Mouse (Mus musculus) forebrain, postnatal 0 days (tissue): ENCODE measurements at regions not wholly inside any gene's neighbourhood (a gene's known extent, or its start where the extent isn't known, plus 50 kb on each side); places are given as distances from the start of the nearest gene placed in this dataset.
A peak's percentile ranks its signal among the peaks of the same experiment; 100 is the strongest.

Experiments
- ATAC-seq: fragments of 200-750 bp; cut with Nextera tagmentation; 2 replicates; pipeline ENCODE4 v1.8.0; 2017; ENCODE audit warnings: mild to moderate bottlenecking, moderate library complexity
- DNase-seq: peaks from one replicate; pipeline ENCODE4 v3.0.0-alpha.2; 2015
- H3K27ac ChIP-seq: fragments of 300-500 bp; sonication (generic); 2 replicates; pipeline ENCODE4 v1.5.1; 2014; ENCODE audit warnings: low read depth, mild to moderate bottlenecking, antibody characterized with exemption, low read length, moderate library complexity, mixed read lengths
- H3K27me3 ChIP-seq: fragments of 300-500 bp; sonication (generic); 2 replicates; pipeline ENCODE4 v1.6.1; 2014; ENCODE audit warnings: mild to moderate bottlenecking, low read length, mixed read lengths; ENCODE audit not compliant: insufficient read depth
- H3K36me3 ChIP-seq: fragments of 300-500 bp; sonication (generic); 2 replicates; pipeline ENCODE4 v1.6.1; 2014; ENCODE audit warnings: mild to moderate bottlenecking, moderate library complexity; ENCODE audit not compliant: insufficient read depth
- H3K4me1 ChIP-seq: fragments of 300-500 bp; sonication (generic); 2 replicates; pipeline ENCODE4 v1.6.1; 2014; ENCODE audit warnings: antibody characterized with exemption; ENCODE audit not compliant: insufficient read depth
- H3K4me2 ChIP-seq: fragments of 300-500 bp; sonication (generic); 2 replicates; pipeline ENCODE4 v1.6.1; 2014; ENCODE audit warnings: low read depth, mild to moderate bottlenecking, moderate library complexity
- H3K4me3 ChIP-seq: fragments of 300-500 bp; sonication (generic); 2 replicates; pipeline ENCODE4 v1.5.1; 2014; ENCODE audit warnings: low read depth, low read length, mixed read lengths
- H3K9ac ChIP-seq: fragments of 300-500 bp; sonication (generic); 2 replicates; pipeline ENCODE4 v1.6.1; 2014; ENCODE audit warnings: mild to moderate bottlenecking
- H3K9me3 ChIP-seq: fragments of 300-500 bp; sonication (generic); 2 replicates; pipeline ENCODE4 v1.6.1; 2016; ENCODE audit warnings: low read length
- CTCF ChIP-seq: sonication (generic); IDR thresholded peaks from 2 replicates; pipeline ENCODE4 v1.5.1; 2016; ENCODE audit warnings: antibody characterized with exemption, control low read depth, low read depth
- WGBS: fragments of 180-500 bp; shearing (Covaris S2); extraction: QIAGEN DNeasy Blood & Tissue Kit; methylation state at CpG from one replicate; pipeline ENCODE4 v1.1.7; 2014; 5-methylcytosine and 5-hydroxymethylcytosine counted together

- Histone ChIP-seq H3K27me3 (no peaks in the 10 kb centered on the region), H3K9me3 (no peaks in the 10 kb centered on the region), H3K4me2 (no peak overlapping the region), H3K9ac (no peak overlapping the region), H3K4me3 (no peak overlapping the region), H3K27ac (no peak overlapping the region), H3K36me3 (no peaks in the 10 kb centered on the region), H3K4me1 (no peaks in the 10 kb centered on the region)
- no peak for ATAC-seq
- TF ChIP-seq CTCF, result no peak
- DNase-seq, result no peak
- WGBS, result 28% methylated on average over 2 of the region's 2 CpGs
Measured at GRCm38 (mm10) chr4:97132650-97133049, 50.3 kb downstream of the Gm10192 start.

GRCm38 (mm10) chr4:97127780-97128179 lies 55.2 kb downstream of the Gm10192 start:
- Histone ChIP-seq H3K36me3 (no peaks in the 10 kb centered on the region), H3K9ac (no peak overlapping the region), H3K9me3 (no peaks in the 10 kb centered on the region), H3K27me3 (no peaks in the 10 kb centered on the region), H3K4me1 (no peaks in the 10 kb centered on the region), H3K4me2 (no peak overlapping the region), H3K4me3 (no peak overlapping the region), H3K27ac (no peak overlapping the region)
- ATAC-seq (peak; percentile 94), DNase-seq (peak; percentile 80)
- no peak for TF ChIP-seq CTCF
- 44% methylated on average over 4 of the region's 4 CpGs for WGBS

- Histone ChIP-seq H3K27me3 (no peaks in the 10 kb centered on the region), H3K4me3 (no peak overlapping the region), H3K4me1 (no peaks in the 10 kb centered on the region), H3K9ac (no peak overlapping the region), H3K27ac (no peak overlapping the region), H3K4me2 (no peak overlapping the region), H3K36me3 (no peaks in the 10 kb centered on the region), H3K9me3 (no peaks in the 10 kb centered on the region)
- no peak for ATAC-seq
- no peak for TF ChIP-seq CTCF
- WGBS, result 46% methylated on average over 1 of the region's 1 CpGs
- no peak for DNase-seq
Measured at GRCm38 (mm10) chr4:97123861-97124260, 59.1 kb downstream of the Gm10192 start.

- WGBS, result 94% methylated on average over 2 of the region's 2 CpGs
Measured at GRCm38 (mm10) chr4:97121952-97122351, 61.0 kb downstream of the Gm10192 start.

GRCm38 (mm10) chr4:97119459-97119858 lies 63.5 kb downstream of the Gm10192 start:
- peak; percentile 25; the same call in 1 of the 2 replicates for ATAC-seq
- Histone ChIP-seq H3K4me1 (no peaks in the 10 kb centered on the region), H3K4me2 (no peak overlapping the region), H3K27me3 (no peaks in the 10 kb centered on the region), H3K27ac (no peak overlapping the region), H3K4me3 (no peak overlapping the region), H3K9ac (no peak overlapping the region), H3K9me3 (no peaks in the 10 kb centered on the region), H3K36me3 (no peaks in the 10 kb centered on the region)
- DNase-seq, result peak; percentile 18
- 55% methylated on average over 2 of the region's 2 CpGs for WGBS
- no peak for TF ChIP-seq CTCF

More at GRCm38 (mm10) chr4:97121952-97122351, 61.0 kb downstream of the Gm10192 start:
- Histone ChIP-seq H3K4me3 (no peak overlapping the region), H3K27me3 (no peaks in the 10 kb centered on the region), H3K9ac (no peak overlapping the region), H3K36me3 (no peaks in the 10 kb centered on the region), H3K9me3 (no peaks in the 10 kb centered on the region), H3K4me2 (no peak overlapping the region), H3K27ac (no peak overlapping the region), H3K4me1 (no peaks in the 10 kb centered on the region)
- DNase-seq (no peak), ATAC-seq (no peak)
- TF ChIP-seq CTCF, result no peak

GRCm38 (mm10) chr4:97117016-97117415 lies 66.0 kb downstream of the Gm10192 start:
- Histone ChIP-seq H3K4me3 (no peak overlapping the region), H3K27ac (no peak overlapping the region), H3K9me3 (no peaks in the 10 kb centered on the region), H3K9ac (no peak overlapping the region), H3K27me3 (no peaks in the 10 kb centered on the region), H3K36me3 (no peaks in the 10 kb centered on the region), H3K4me1 (no peaks in the 10 kb centered on the region), H3K4me2 (no peak overlapping the region)
- ATAC-seq, result no peak
- no peak for DNase-seq
- 81% methylated on average over 1 of the region's 1 CpGs for WGBS
- TF ChIP-seq CTCF, result no peak

GRCm38 (mm10) chr4:97102752-97103052 lies 80.3 kb downstream of the Gm10192 start:
- H3K27me3 ChIP-seq, result no peaks in the 10 kb centered on the region
- no peak overlapping the region for H3K4me3 ChIP-seq
- WGBS, result 47% methylated on average over 1 of the region's 1 CpGs
- TF ChIP-seq CTCF, result no peak
- ATAC-seq (no peak), DNase-seq (no peak)
- H3K4me2 ChIP-seq, result no peak overlapping the region
- H3K36me3 ChIP-seq, result no peaks in the 10 kb centered on the region
- no peaks in the 10 kb centered on the region for H3K9me3 ChIP-seq
- no peak overlapping the region for H3K9ac ChIP-seq
- no peak overlapping the region for H3K27ac ChIP-seq
- H3K4me1 ChIP-seq, result no peaks in the 10 kb centered on the region
